Mouse (Mus musculus): Measurements from ENCODE around the gene Zbp1. TPM values are rescaled to one million over a fixed set of nuclear protein-coding genes. Genes with fewer than 3 reads are reported as not detected.

Zbp1 gene
- polyA plus RNA-seq, 1 experiment from 2014 or later, result not detected

DNA sequence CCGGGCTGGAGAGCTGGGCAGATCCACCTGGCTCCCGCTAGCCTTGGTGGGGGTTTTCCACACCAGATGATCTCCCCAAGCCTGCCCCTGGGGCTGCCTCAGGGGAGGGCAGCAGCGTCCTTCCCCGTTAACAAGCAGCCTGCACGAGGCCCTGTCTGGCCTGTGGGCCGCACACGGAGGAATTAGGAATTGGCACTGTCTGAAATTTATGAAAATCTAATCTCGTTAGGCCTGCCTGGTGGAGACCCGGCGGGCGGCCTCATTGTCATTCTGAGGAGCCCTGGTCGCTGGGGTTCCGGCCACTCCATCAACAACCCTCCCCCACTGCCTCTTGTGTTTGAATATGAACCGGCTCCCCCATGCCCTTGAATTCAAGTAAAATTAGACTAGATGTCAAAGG is 19.8 kb upstream of the Zbp1 start:
- no peaks in the 10 kb centered on the region for H3K9me3 ChIP-seq (ENCODE audit: control insufficient read depth, low read length)
- WGBS, result 24% methylated on average over 14 of the region's 14 CpGs
- no peaks in the 10 kb centered on the region; the same call in 1 of the 2 replicates for H3K27me3 ChIP-seq (ENCODE audit: control insufficient read depth, insufficient read depth, low read length)
- no peaks in the 10 kb centered on the region for H3K36me3 ChIP-seq (ENCODE audit: control insufficient read depth, insufficient read depth, low read length)
- ATAC-seq (ENCODE audit: low FRiP score, low TSS enrichment), result no peak
- H3K9ac ChIP-seq (ENCODE audit: low read depth, low read length), result no peak overlapping the region
- H3K27ac ChIP-seq (ENCODE audit: low read depth, low read length), result no peak overlapping the region
- H3K4me3 ChIP-seq (ENCODE audit: low read length), result no peak overlapping the region
- H3K4me2 ChIP-seq (replicated peaks; ENCODE audit: low read depth, low read length), result no peak overlapping the region
- H3K4me1 ChIP-seq (ENCODE audit: control insufficient read depth, insufficient read depth, low read length), result peaks cover 45% of the 10 kb centered on the region

DNA sequence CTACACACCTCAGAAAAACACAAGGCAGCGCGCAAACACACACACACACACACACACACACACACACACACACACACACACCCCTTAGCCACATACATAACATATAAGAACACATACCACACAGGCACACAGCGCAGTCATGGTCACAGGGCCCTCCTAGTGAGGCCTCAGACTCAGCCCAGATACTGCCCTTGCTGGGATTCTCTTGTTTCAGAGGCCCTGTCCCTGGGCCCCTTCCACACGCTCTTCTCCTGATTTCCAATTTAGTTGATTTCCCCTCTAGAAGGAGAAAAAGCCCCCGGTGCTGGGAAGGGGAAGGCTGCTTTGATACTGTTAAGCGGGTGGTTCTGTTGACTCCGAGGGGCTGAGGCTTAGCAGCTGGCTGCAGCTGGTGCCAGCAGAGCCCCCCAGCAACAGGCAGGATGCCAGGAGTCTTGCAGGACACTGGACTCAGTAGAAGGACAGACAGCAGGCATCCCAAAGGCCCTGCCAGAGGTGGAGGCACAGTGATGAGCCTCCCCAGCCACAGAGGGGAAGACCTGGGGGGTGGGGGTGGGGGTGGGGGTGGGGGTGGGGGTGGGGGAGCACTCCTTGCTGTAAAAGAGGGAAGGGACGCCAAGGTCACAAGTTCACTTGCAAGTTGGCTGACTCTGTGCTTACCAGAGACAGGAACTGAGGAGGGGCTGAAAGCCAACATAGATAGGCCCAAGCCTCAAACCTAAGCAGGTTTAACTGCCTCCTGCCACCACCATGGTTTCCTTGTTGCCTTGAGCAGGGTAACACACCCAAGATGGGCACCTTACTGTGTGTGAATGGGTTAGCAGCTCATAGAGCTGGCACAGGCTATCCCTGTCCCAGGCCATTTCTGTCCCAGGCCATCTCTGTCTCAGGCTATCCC is 17.0 kb upstream of the Zbp1 start:
- peak; percentile 37; the same call in 1 of the 2 replicates for ATAC-seq (ENCODE audit: low FRiP score, low TSS enrichment)
- peaks cover 20% of the 10 kb centered on the region; the same call in 1 of the 2 replicates for H3K36me3 ChIP-seq (ENCODE audit: control insufficient read depth, insufficient read depth, low read length)
- no peak overlapping the region; the same call in 1 of the 2 replicates for H3K4me2 ChIP-seq (replicated peaks; ENCODE audit: low read depth, low read length)
- H3K9ac ChIP-seq (ENCODE audit: low read depth, low read length), result peak overlapping the region; percentile 23; the same call in 1 of the 2 replicates
- 43% methylated on average over 8 of the region's 8 CpGs for WGBS
- H3K27ac ChIP-seq (ENCODE audit: low read depth, low read length), result peak overlapping the region; percentile 71; the same call in 1 of the 2 replicates
- no peak overlapping the region for H3K4me3 ChIP-seq (ENCODE audit: low read length)
- peaks cover 40% of the 10 kb centered on the region for H3K4me1 ChIP-seq (ENCODE audit: control insufficient read depth, insufficient read depth, low read length)
- no peaks in the 10 kb centered on the region for H3K27me3 ChIP-seq (ENCODE audit: control insufficient read depth, insufficient read depth, low read length)
- H3K9me3 ChIP-seq (ENCODE audit: control insufficient read depth, low read length), result no peaks in the 10 kb centered on the region

DNA sequence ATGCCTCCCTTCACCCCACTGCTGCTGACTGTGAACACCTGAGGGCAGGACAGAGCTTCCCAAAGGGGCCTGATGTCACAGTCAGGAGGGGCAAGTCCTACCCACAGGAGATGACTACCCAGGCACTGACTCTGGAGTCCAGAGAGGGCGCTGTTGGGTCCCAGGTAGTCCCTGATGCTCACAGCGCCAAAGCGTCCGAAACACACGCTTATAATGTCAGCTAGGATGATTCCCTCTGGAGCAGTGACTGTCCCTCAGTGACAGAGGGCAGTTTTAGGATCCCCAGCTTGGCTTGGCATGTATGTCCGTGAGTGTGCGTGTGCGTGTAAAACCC is 14.0 kb upstream of the Zbp1 start:
- Histone ChIP-seq H3K9me3 (ENCODE audit: control insufficient read depth, low read length) (no peaks in the 10 kb centered on the region), H3K4me3 (ENCODE audit: low read length) (no peak overlapping the region), H3K36me3 (ENCODE audit: control insufficient read depth, insufficient read depth, low read length) (peaks cover 28% of the 10 kb centered on the region; the same call in 1 of the 2 replicates), H3K9ac (ENCODE audit: low read depth, low read length) (no peak overlapping the region), H3K27ac (ENCODE audit: low read depth, low read length) (no peak overlapping the region), H3K4me1 (ENCODE audit: control insufficient read depth, insufficient read depth, low read length) (peaks cover 36% of the 10 kb centered on the region), H3K27me3 (ENCODE audit: control insufficient read depth, insufficient read depth, low read length) (no peaks in the 10 kb centered on the region), H3K4me2 (replicated peaks; ENCODE audit: low read depth, low read length) (no peak overlapping the region)
- 89% methylated on average over 8 of the region's 8 CpGs for WGBS
- no peak for ATAC-seq (ENCODE audit: low FRiP score, low TSS enrichment)

DNA sequence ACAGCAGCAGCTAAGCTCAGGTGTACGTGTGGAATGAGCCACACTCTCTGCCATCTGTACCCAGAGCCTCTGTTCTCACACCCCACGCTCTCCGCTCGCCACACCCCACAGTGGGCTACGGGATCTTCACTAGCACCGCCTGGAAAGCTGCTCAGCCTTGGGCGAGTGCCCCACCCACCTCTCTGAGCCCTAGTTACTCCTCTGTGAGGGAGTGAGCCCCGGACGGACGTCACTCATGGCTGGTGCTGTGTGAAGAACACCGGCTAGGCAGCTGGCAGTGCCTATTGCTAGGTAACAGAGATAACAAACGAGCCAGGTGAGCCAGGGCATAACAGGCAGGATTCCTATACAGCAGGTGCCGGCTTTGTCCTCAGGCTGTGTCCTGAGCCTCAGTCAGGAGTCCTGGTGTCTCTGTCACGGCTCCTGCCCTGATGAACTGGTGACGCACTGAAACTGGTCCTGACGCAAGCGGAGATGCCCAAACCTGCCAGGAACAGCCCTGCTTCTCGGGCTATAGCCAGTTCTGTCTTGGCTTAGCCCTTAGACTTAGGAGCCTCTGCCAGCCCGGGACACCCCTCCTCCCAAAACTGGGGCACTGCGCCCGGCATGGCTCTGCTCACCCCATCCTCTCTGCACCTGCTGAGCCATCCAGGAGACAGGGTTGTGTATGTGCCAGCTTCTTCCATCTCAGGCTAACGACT is 13.5 kb upstream of the Zbp1 start:
- H3K4me2 ChIP-seq (replicated peaks; ENCODE audit: low read depth, low read length), result no peak overlapping the region
- no peak for ATAC-seq (ENCODE audit: low FRiP score, low TSS enrichment)
- no peaks in the 10 kb centered on the region for H3K27me3 ChIP-seq (ENCODE audit: control insufficient read depth, insufficient read depth, low read length)
- 81% methylated on average over 22 of the region's 22 CpGs for WGBS
- H3K27ac ChIP-seq (ENCODE audit: low read depth, low read length), result no peak overlapping the region
- no peak overlapping the region for H3K9ac ChIP-seq (ENCODE audit: low read depth, low read length)
- H3K4me3 ChIP-seq (ENCODE audit: low read length), result no peak overlapping the region
- H3K9me3 ChIP-seq (ENCODE audit: control insufficient read depth, low read length), result no peaks in the 10 kb centered on the region
- peaks cover 36% of the 10 kb centered on the region for H3K4me1 ChIP-seq (ENCODE audit: control insufficient read depth, insufficient read depth, low read length)
- peaks cover 28% of the 10 kb centered on the region; the same call in 1 of the 2 replicates for H3K36me3 ChIP-seq (ENCODE audit: control insufficient read depth, insufficient read depth, low read length)

DNA sequence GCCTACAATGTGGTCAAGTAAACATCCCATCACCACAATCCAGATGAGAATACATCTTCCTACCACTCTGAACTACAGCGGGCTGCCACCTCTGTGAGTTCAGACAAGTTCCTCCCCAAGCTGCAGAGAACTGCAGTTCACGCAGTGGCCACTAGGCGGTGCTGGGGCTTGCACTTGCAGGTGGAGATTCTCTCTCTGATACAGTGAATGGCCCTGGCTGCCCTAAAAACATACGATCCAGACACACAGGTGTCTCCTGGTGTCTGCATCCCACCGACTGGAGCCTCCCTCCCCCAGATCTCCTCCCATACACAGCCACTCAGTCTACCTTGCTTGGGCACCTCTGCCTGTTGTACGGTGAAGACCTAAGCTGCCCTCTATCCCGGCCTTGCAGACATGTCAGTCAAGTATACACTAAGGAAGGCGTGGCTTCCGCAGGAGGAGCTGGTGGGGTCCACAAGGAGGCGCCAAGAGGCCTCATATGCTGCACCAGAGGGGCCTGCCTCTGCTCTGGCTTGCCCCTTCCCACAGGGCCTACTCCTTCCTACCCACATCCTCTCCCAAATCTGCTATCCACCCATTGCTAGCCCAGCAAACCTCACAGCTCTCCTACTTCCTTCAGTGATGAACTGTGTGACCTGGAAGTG is 11.0 kb upstream of the Zbp1 start:
- H3K4me3 ChIP-seq (ENCODE audit: low read length), result no peak overlapping the region
- H3K36me3 ChIP-seq (ENCODE audit: control insufficient read depth, insufficient read depth, low read length), result peaks cover 36% of the 10 kb centered on the region; the same call in 1 of the 2 replicates
- H3K27ac ChIP-seq (ENCODE audit: low read depth, low read length), result no peak overlapping the region
- peak; percentile 89 for ATAC-seq (ENCODE audit: low FRiP score, low TSS enrichment)
- H3K9ac ChIP-seq (ENCODE audit: low read depth, low read length), result no peak overlapping the region
- no peaks in the 10 kb centered on the region for H3K27me3 ChIP-seq (ENCODE audit: control insufficient read depth, insufficient read depth, low read length)
- H3K4me2 ChIP-seq (replicated peaks; ENCODE audit: low read depth, low read length), result peak overlapping the region; percentile 27; the same call in 1 of the 2 replicates
- WGBS, result 8% methylated on average over 10 of the region's 10 CpGs
- peaks cover 13% of the 10 kb centered on the region for H3K4me1 ChIP-seq (ENCODE audit: control insufficient read depth, insufficient read depth, low read length)
- H3K9me3 ChIP-seq (ENCODE audit: control insufficient read depth, low read length), result no peaks in the 10 kb centered on the region

DNA sequence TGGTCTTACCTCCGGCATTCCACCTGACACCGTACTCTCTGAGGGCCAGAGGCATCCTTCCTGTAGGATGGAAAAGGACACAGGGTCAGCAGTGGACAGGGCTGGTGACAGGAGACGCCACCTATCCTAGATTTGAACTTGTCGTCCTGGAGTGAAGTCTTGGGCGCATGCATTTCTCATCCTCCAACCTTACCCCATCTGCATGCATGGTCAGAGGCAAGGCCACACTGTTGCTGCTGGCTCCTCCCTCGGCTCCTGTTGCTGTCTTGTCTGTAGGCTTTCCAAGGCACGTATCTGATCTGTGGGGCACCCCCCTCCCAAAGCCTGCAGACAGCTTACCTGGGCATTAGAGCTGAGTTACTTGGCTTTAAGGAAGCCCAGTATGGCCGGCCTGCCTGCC is 9.8 kb upstream of the Zbp1 start:
- H3K9ac ChIP-seq (ENCODE audit: low read depth, low read length), result no peak overlapping the region
- no peak overlapping the region for H3K4me3 ChIP-seq (ENCODE audit: low read length)
- H3K4me1 ChIP-seq (ENCODE audit: control insufficient read depth, insufficient read depth, low read length), result peaks cover 6% of the 10 kb centered on the region
- no peak overlapping the region for H3K27ac ChIP-seq (ENCODE audit: low read depth, low read length)
- 94% methylated on average over 8 of the region's 8 CpGs for WGBS
- H3K9me3 ChIP-seq (ENCODE audit: control insufficient read depth, low read length), result no peaks in the 10 kb centered on the region
- peaks cover 36% of the 10 kb centered on the region; the same call in 1 of the 2 replicates for H3K36me3 ChIP-seq (ENCODE audit: control insufficient read depth, insufficient read depth, low read length)
- H3K4me2 ChIP-seq (replicated peaks; ENCODE audit: low read depth, low read length), result no peak overlapping the region
- H3K27me3 ChIP-seq (ENCODE audit: control insufficient read depth, insufficient read depth, low read length), result no peaks in the 10 kb centered on the region
- no peak for ATAC-seq (ENCODE audit: low FRiP score, low TSS enrichment)

DNA sequence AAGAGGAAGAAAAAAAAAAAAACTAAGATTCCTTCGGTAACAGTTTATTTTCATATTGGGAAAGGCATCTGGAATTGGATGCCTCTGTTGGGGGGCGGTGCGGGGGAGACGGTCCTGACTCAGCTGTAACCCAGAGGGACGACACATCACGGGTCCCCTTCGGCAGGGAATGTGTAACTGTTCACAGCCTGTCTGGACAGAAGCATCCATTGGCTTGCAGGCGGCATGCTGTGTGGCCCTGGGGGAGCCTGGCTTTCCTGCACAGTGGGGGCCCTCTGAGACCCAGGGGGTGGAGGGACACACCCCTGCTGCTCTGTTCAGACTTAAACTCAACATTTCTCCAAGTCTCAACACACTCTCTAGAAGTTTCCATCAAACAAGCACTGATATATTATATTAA is 8.1 kb upstream of the Zbp1 start:
- no peak for ATAC-seq (ENCODE audit: low FRiP score, low TSS enrichment)
- no peak overlapping the region for H3K4me2 ChIP-seq (replicated peaks; ENCODE audit: low read depth, low read length)
- H3K27me3 ChIP-seq (ENCODE audit: control insufficient read depth, insufficient read depth, low read length), result no peaks in the 10 kb centered on the region
- peaks cover 6% of the 10 kb centered on the region for H3K4me1 ChIP-seq (ENCODE audit: control insufficient read depth, insufficient read depth, low read length)
- H3K4me3 ChIP-seq (ENCODE audit: low read length), result no peak overlapping the region
- H3K27ac ChIP-seq (ENCODE audit: low read depth, low read length), result no peak overlapping the region
- WGBS, result 92% methylated on average over 8 of the region's 8 CpGs
- H3K9me3 ChIP-seq (ENCODE audit: control insufficient read depth, low read length), result no peaks in the 10 kb centered on the region
- peaks cover 22% of the 10 kb centered on the region; the same call in 1 of the 2 replicates for H3K36me3 ChIP-seq (ENCODE audit: control insufficient read depth, insufficient read depth, low read length)
- no peak overlapping the region for H3K9ac ChIP-seq (ENCODE audit: low read depth, low read length)

DNA sequence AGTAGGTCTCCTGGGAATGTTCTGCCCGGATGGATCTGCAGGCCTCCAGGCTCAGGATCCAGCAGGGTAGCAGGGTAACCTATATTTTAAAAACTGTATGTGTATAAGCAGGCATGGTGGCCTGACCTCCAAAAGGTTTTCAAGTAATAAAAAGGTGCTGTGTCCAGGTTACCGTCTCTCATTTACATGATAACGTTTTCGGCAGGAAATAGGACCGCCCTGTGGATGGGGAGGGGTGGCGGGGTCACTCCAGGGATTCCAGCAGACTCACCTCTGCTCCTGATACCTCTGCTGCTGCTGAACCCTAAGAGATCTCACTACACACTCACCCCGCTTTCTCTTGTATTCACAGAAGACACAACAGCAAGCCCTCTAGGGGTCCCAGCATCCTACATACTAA is 7.2 kb upstream of the Zbp1 start:
- no peak overlapping the region for H3K4me2 ChIP-seq (replicated peaks; ENCODE audit: low read depth, low read length)
- H3K4me3 ChIP-seq (ENCODE audit: low read length), result no peak overlapping the region
- no peaks in the 10 kb centered on the region for H3K9me3 ChIP-seq (ENCODE audit: control insufficient read depth, low read length)
- no peak overlapping the region for H3K27ac ChIP-seq (ENCODE audit: low read depth, low read length)
- 77% methylated on average over 7 of the region's 7 CpGs for WGBS
- peaks cover 6% of the 10 kb centered on the region for H3K4me1 ChIP-seq (ENCODE audit: control insufficient read depth, insufficient read depth, low read length)
- H3K27me3 ChIP-seq (ENCODE audit: control insufficient read depth, insufficient read depth, low read length), result no peaks in the 10 kb centered on the region
- no peak for ATAC-seq (ENCODE audit: low FRiP score, low TSS enrichment)
- no peak overlapping the region for H3K9ac ChIP-seq (ENCODE audit: low read depth, low read length)
- H3K36me3 ChIP-seq (ENCODE audit: control insufficient read depth, insufficient read depth, low read length), result peaks cover 16% of the 10 kb centered on the region; the same call in 1 of the 2 replicates

Measured in kidney, embryonic 14.5 days (tissue).